Mouse (Mus musculus): ENCODE measurements at regions not wholly inside any gene's neighbourhood (a gene's known extent, or its start where the extent isn't known, plus 50 kb on each side); places are given as distances from the start of the nearest gene placed in this dataset.

GRCm38 (mm10) chr6:93014534-93014933 is 71.2 kb upstream of the Adamts9 start:
- TF ChIP-seq TAL1 (IDR thresholded peaks at IDR 0.05; ENCODE audit: low read length) = no peak
- TF ChIP-seq NELFE (IDR thresholded peaks at IDR 0.05; ENCODE audit: low read depth, low read length) = no peak
- TF ChIP-seq ZC3H11A (IDR thresholded peaks at IDR 0.05; ENCODE audit: low read depth, low read length) = no peak
